Mouse (Mus musculus) intestine, postnatal 0 days (tissue): ENCODE data around the gene Prim2. TPM values are rescaled to one million over a fixed set of nuclear protein-coding genes. Genes with fewer than 3 reads are reported as not detected.

Experiments
- ATAC-seq: fragments of 200-750 bp; cut with Nextera tagmentation; 2 replicates; pipeline ENCODE4 v1.8.0; 2017; ENCODE audit warnings: mild to moderate bottlenecking, moderate TSS enrichment, moderate library complexity
- H3K27ac ChIP-seq: fragments of 300-500 bp; sonication (generic); 2 replicates; pipeline ENCODE4 v1.5.1; 2014; ENCODE audit warnings: mild to moderate bottlenecking, low read depth, low read length, moderate library complexity
- H3K27me3 ChIP-seq: fragments of 300-500 bp; sonication (generic); replicated peaks from 2 replicates; pipeline ENCODE4 v1.6.1; 2014; ENCODE audit warnings: low read length, mixed read lengths; ENCODE audit not compliant: control insufficient read depth, insufficient read depth
- H3K36me3 ChIP-seq: fragments of 300-500 bp; sonication (generic); 2 replicates; pipeline ENCODE4 v1.6.1; 2014; ENCODE audit warnings: mild to moderate bottlenecking, moderate library complexity; ENCODE audit not compliant: control insufficient read depth, insufficient read depth
- H3K4me1 ChIP-seq: fragments of 300-500 bp; sonication (generic); replicated peaks from 2 replicates; pipeline ENCODE4 v1.6.1; 2014; ENCODE audit warnings: antibody characterized with exemption, low read length, mixed read lengths; ENCODE audit not compliant: control insufficient read depth, insufficient read depth
- H3K4me2 ChIP-seq: fragments of 300-500 bp; sonication (generic); replicated peaks from 2 replicates; pipeline ENCODE4 v1.6.1; 2014; ENCODE audit warnings: low read depth, mild to moderate bottlenecking, moderate library complexity
- H3K4me3 ChIP-seq: fragments of 300-500 bp; sonication (generic); 2 replicates; pipeline ENCODE4 v1.5.1; 2014; ENCODE audit warnings: low read depth, low read length
- H3K9ac ChIP-seq: fragments of 300-500 bp; sonication (generic); 2 replicates; pipeline ENCODE4 v1.6.1; 2014; ENCODE audit warnings: mild to moderate bottlenecking, low read depth, low read length
- H3K9me3 ChIP-seq: fragments of 300-500 bp; sonication (generic); 2 replicates; pipeline ENCODE4 v1.6.1; 2016; ENCODE audit warnings: mixed run types; ENCODE audit not compliant: control insufficient read depth
- CTCF ChIP-seq: sonication (generic); IDR thresholded peaks from 2 replicates; pipeline ENCODE4 v1.5.1; 2016; ENCODE audit warnings: low read depth, mild to moderate bottlenecking, control low read depth, antibody characterized with exemption, moderate library complexity
- WGBS: fragments of 180-500 bp; shearing (Covaris S2); extraction: QIAGEN DNeasy Blood & Tissue Kit; methylation state at CpG from one replicate; pipeline ENCODE4 v1.1.7; 2014; 5-methylcytosine and 5-hydroxymethylcytosine counted together
- polyA plus RNA-seq: library from polyadenylated mRNA; unstranded; fragments of >200 nt; fragmentation: Nextera tagmentation; extraction: Ambion mirVana; gene quantifications from 2 replicates; pipeline ENCODE4 v1.2.1, GENCODE M21; 2015

Prim2 gene
- polyA plus RNA-seq, 1 experiment from 2014 or later, result 8.8 TPM

DNA sequence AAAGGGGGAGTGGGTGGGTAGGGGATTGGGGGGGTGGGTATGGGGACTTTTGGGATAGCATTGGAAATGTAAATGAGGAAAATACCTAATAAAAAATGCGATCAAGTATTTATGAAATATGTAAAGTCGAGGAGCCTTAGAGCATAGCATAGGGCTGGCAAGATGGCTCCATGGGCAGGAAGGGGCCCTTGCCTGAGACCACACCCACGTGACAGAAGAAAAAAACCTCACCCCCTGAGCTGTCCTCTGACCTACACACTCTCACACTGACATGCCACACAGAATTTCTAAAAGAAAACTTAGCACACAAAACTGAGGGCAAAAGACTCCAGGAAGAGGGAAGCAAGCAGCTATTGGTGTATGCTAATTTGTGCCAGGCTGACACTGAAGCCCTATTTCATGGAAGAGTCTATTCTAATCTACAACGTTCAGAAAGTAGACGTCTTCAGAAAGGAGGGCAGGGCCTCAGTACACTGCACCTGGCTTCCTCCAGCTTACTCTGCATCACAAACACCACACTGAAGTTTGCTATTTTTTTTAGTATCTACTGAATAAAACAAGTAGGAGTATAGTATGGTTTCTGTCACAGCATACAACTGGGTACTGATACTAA, 65.4 kb downstream of the Prim2 start:
- Histone ChIP-seq H3K9me3 (no peaks in the 10 kb centered on the region), H3K36me3 (no peaks in the 10 kb centered on the region), H3K27ac (no peak overlapping the region), H3K9ac (no peak overlapping the region), H3K4me1 (no peaks in the 10 kb centered on the region), H3K27me3 (no peaks in the 10 kb centered on the region), H3K4me2 (no peak overlapping the region), H3K4me3 (no peak overlapping the region)
- WGBS, result 82% methylated on average over 5 of the region's 5 CpGs
- ATAC-seq, result no peak
- no peak for TF ChIP-seq CTCF

DNA sequence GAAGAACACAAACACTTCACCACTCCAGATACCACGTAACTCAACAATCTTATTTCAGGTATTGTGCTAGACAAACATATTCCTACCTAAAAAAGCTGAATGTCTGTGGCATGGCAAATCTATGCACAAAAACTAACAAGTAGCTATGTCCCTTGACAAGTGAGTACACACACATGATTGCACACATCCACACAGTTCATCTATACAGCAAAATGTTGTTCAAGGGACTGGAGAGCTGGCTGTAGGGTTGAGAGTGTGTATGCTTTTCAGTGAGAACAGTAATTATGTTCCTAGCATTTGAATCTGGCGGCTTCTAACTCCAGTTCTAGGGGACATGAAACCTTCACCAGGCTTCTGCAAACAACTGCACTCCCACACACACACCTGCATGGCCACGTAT, 69.9 kb downstream of the Prim2 start:
- no peak for ATAC-seq
- H3K27ac ChIP-seq, result no peak overlapping the region
- H3K4me1 ChIP-seq, result no peaks in the 10 kb centered on the region
- TF ChIP-seq CTCF, result no peak
- no peaks in the 10 kb centered on the region for H3K27me3 ChIP-seq
- no peak overlapping the region for H3K4me3 ChIP-seq
- 86% methylated on average over 3 of the region's 3 CpGs for WGBS
- H3K9me3 ChIP-seq, result no peaks in the 10 kb centered on the region
- no peaks in the 10 kb centered on the region for H3K36me3 ChIP-seq
- H3K4me2 ChIP-seq, result no peak overlapping the region
- H3K9ac ChIP-seq, result no peak overlapping the region

DNA sequence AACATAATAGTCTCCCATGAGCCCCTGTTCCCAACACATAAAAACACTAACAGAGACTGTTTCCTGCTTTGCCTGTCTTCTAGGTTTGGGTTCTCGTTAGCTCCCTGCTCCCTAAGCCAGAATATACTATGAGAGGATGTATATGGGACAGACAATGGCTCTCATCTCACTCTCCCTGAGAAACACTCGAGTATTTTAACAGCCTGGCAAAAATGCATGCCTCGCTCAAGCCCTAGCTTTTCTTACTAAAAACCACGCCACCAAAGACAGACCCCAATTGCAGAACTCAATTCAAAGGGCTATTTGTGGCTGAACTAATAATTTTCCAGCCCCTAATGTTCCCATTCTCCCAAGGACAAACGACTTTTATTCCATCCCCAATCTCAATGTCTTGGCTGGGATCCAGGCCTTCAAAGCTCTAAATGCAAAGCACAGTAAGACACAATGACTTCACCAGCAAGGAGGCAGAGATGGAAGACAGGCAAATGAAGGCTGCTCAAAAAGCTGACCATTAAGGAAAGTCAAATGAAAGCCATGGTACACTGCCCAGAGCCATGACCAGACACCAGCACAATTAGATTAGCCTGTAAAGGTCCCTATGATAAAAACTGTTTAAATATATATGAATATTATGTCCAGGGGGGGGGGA, 70.5 kb downstream of the Prim2 start:
- Histone ChIP-seq H3K9me3 (no peaks in the 10 kb centered on the region), H3K27ac (no peak overlapping the region; the same call in 1 of the 2 replicates), H3K4me3 (no peak overlapping the region), H3K36me3 (no peaks in the 10 kb centered on the region), H3K4me2 (no peak overlapping the region), H3K9ac (no peak overlapping the region), H3K27me3 (no peaks in the 10 kb centered on the region), H3K4me1 (no peaks in the 10 kb centered on the region)
- 86% methylated on average over 5 of the region's 5 CpGs for WGBS
- no peak for TF ChIP-seq CTCF
- ATAC-seq, result no peak

DNA sequence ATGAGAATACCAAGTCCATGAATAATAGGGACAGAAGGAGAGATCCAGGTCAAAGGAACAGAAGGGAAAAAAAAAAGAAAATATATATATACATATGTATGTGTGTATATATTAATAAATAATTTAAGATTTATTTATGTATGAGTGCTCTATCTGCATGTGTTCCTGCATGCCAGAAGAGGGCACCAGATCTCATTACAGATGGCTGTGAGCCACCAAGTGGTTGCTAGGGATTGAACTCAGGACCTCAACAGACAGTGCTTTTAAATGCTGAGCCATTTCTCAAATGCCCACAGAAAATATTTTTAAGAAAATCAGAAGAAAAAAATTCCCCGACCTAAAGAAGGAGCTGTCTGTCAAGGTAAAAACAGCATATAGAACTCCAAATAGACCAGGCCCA, 72.6 kb downstream of the Prim2 start:
- Histone ChIP-seq H3K9me3 (no peaks in the 10 kb centered on the region), H3K4me2 (no peak overlapping the region), H3K27me3 (no peaks in the 10 kb centered on the region), H3K4me3 (no peak overlapping the region), H3K27ac (no peak overlapping the region), H3K36me3 (no peaks in the 10 kb centered on the region), H3K4me1 (no peaks in the 10 kb centered on the region), H3K9ac (no peak overlapping the region)
- TF ChIP-seq CTCF, result 0 out of 2 replicates have a peak, but pooled peaks have one; percentile 11
- 82% methylated on average over 1 of the region's 1 CpGs for WGBS
- no peak for ATAC-seq

DNA sequence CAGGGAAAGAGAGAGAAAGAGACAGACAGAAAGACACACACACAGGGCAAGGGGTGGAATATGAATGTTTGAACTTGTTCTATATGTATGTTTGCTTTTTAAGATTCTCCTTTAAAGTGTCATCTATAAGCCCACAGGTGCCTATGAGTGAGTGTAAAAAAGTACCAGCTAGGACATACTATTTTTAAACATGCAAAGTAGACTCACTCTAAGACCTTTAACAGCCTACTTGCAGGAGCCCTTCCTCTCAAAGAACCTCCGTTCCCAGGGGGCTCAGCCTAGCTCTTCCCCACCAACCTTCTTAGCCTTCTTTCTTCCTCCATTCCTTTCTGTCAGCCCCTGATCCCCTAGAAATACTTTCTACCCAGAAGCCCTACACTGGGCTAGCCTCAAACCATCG, 73.7 kb downstream of the Prim2 start:
- no peak overlapping the region for H3K9ac ChIP-seq
- ATAC-seq, result no peak
- no peak overlapping the region for H3K4me3 ChIP-seq
- no peak for TF ChIP-seq CTCF
- no peak overlapping the region for H3K4me2 ChIP-seq
- no peak overlapping the region for H3K27ac ChIP-seq
- no peaks in the 10 kb centered on the region for H3K36me3 ChIP-seq
- H3K4me1 ChIP-seq, result no peaks in the 10 kb centered on the region
- H3K27me3 ChIP-seq, result no peaks in the 10 kb centered on the region
- H3K9me3 ChIP-seq, result no peaks in the 10 kb centered on the region
- 88% methylated on average over 2 of the region's 2 CpGs for WGBS

DNA sequence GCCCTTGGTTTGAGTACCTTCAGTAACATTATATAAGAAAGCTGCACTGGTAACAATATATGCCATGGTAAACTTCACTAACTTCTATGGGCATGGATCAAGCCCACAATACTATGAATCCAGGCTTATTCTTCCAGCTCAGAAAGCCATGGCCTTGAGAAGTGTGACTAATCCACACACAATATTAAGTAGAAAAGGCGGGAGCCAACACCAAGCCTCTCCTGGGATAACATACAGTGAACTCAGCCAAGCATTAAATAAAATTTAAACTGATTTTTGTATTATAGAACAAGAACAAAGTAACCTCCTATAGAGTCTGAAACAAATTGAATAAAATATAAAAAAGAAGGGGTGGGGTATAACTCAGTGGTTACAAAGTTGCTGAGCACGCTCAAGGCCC, 74.6 kb downstream of the Prim2 start:
- Histone ChIP-seq H3K9ac (no peak overlapping the region), H3K9me3 (no peaks in the 10 kb centered on the region), H3K36me3 (no peaks in the 10 kb centered on the region), H3K4me3 (no peak overlapping the region), H3K27me3 (no peaks in the 10 kb centered on the region), H3K4me2 (no peak overlapping the region), H3K4me1 (no peaks in the 10 kb centered on the region), H3K27ac (no peak overlapping the region)
- no peak for TF ChIP-seq CTCF
- no peak for ATAC-seq
- WGBS, result 94% methylated on average over 2 of the region's 2 CpGs
